Mouse (Mus musculus) left cerebral cortex, postnatal 10 days (tissue): Measurements from ENCODE around the gene Sap18. TPM values are rescaled to one million over a fixed set of nuclear protein-coding genes. Genes with fewer than 3 reads are reported as not detected.
"Not testable (repeated sequence)": the region's sequence is repeated elsewhere in the genome, so short reads cannot be mapped to it uniquely, and the experiment has no call there.

Experiments used
- DNase-seq, 2 experiments: peaks; one replicate each; pipeline ENCODE4 v3.0.0; 2021 to 2022; ENCODE audit warnings: low spot score in 2 of 2, mixed read lengths in 1 of 2; ENCODE audit errors: extremely low spot score in 1 of 2
- intact Hi-C: fragments of 180-260 bp; cut with DNase I; formaldehyde crosslinking; loops from one replicate; pipeline ENCODE4 v1.15.1; 2025
- microRNA-seq: library from miRNA; unstranded; fragments of <30 nt; microRNA quantifications from one replicate; pipeline ENCODE4 v1.2.0, GENCODE M21; 2022
- total RNA-seq, 2 experiments: library from RNA; stranded (reverse); gene quantifications; 2 replicates each; pipeline ENCODE4 v1.2.3; 2021

The Sap18 gene
- total RNA-seq, 2 experiments from 2014 or later: 33.2 to 69.0 TPM

DNA sequence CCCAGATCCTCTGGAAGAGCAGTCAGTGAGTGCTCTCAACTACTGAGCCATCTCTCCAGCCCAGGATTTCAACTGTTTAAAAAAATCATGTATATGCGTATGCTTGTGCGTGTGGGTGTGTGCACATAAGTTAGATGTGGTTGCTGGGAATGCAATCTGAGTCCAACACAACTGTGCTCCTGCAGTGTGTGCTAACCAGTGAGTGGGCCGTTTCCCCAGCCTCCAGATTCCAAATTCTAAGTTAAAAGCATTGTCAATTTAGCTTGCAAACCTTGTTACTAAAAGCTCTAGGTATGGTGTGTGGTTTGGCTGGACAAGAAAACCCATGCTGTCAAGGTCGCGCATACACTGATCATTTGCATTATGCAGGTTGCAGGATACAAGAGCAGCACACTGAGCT lies 13.9 kb downstream of the Sap18 start:
- no peak for DNase-seq
- intact Hi-C loops: no loop called here

DNA sequence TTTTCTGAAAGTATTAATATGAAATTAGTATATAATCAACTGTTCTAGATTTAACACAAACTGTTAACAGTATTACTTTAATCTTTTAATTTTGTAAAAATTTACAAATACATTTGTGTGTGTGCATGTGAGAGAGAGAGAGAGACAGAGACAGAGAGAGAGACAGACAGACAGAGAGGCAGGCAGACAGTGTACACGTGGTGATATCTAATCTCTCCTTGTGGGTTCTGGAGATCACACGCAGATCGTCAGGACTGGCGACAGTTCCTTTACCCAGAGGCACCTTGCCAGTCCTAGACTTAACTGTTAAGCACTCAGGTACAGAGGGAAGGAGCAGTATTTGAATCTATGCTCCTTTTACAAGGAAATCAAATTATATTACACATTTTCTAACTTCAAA lies 22.9 kb downstream of the Sap18 start:
- no peak for DNase-seq
- intact Hi-C loops: no loop called here

DNA sequence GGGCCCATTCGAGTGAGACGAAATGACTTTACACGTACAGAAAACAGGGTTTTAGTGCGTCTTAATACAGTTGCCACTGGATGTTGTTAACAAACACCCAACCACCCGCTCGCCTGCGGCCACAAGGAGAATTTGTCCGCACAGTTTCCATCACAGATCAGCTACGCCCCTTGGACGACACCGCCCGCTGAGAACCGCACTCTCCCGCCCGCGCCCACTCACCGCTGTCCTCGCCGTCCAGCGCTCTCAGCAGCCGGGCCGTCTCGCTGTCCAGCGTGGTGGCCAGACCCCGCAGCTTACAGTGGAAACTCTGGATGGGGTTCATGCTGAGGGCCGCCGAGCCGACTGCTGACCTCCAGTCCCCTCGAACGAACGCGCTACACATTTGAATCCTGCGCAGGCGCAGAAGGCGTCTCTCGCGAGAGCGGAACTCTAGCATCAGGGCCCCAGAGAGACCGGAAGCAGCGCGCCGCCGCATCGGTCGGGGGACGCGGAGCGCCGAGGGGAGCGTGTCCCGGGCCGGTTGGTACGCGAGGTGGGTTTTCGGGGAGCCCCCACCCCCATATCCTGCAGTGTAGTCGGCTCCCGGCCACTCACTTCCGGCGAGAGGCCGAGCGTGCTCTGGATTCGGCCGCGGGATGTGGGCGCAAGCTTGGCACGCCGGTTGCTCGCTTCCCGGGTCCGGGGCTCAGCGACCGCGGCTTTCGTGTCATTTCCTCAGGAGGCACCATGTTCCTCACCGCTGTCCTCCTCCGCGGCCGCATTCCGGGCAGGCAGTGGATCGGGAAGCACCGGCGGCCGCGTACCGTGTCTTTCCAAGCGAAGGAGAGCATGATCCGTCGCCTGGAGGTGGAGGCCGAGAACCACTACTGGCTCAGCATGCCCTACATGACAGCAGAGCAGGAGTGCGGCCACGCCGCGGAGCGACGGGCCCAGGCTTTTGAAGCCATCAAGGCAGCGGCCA lies 28.1 kb downstream of the Sap18 start, which contains the start of the genes Ska3 and Mrpl57:
Gene Ska3 (minus strand): TSS at position 398 of the 964 bp plus-strand sequence.
Gene Mrpl57 (plus strand): TSS at position 447 of the 964 bp plus-strand sequence.
- peak; percentile 89 to 95 for DNase-seq
- intact Hi-C loops: no loop called here

DNA sequence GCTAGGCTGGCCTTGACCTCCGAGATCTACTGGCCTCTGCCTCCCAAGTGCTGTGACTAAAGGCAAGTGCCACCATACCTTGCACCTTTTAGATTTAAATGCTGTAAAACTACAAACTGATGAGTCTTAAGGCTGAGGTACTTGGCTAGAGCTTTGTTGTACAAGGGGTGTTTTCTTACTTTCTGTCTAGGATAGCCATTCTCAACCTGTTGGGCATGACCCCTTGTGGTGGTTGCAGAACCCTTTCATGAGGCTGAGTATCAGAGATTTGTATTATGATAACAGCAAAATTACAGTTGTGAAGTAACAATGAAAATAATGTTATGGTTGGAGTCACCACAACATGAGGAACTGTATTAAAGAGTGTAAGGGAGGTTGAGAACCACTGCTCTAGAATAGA lies 29.3 kb downstream of the Sap18 start:
- DNase-seq: no peak

DNA sequence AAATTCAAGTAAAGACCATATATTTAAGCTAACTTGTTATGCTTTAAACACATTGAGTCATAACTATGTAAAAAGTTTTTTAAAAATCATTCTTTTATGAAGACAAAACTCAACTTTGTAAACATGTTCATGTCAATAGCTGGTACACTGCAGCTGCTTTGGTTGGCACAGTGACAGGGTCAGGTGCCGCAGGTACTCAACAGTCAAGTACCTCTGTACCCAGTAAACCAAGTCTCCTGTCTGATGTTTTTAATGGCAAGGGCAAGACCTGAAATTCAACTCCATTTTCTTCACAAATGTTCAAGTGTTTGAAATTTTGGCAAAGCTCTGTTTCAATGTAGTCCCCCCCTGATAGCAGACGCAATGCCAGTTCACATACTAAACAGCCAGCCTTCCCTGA lies 35.5 kb downstream of the Sap18 start:
- intact Hi-C loops: no loop called here
- no peak for DNase-seq

More for the DNA sequence above, 29.3 kb downstream of the Sap18 start:
- intact Hi-C loops: no loop called here

DNA sequence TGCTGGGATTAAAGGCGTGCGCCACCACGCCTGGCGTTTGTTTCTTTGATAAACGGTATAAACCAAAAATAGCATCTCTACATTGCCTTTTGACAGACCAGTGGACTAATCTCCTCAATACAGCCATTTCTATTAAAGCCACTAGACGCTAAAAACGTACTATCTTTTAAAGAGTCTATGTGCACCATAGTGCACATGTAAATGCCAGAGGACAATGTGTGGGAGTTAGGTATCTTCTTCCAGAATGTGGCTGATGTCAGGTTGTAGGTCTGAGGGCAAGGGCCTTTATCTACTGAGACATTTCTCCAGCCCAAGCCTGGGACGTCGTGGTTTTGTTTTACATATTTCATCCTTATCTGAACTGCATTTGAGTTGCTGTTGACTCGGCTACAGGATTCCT lies 37.2 kb downstream of the Sap18 start:
- DNase-seq: no peak
- intact Hi-C loops: no loop called here

DNA sequence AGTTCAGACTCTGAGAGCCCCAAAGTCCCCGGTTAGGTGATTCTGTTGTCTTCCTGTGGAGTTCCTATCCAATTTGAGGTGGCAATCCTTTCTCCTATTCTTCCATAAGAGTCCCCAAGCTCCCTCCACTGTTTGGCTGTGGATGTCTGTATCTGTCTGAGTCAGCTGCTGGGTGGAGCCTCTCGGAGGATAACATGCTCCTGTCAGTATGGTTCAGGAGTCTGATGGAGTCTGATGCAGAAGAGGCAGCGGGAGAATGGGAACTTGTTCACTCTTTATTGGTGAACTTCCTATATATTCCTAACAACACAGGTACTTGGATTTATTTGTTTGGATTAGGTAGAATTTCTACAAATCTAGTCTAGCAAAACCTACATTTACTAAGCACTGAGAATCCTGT lies 46.6 kb downstream of the Sap18 start:
- DNase-seq: no peak
- intact Hi-C loops: no loop called here

DNA sequence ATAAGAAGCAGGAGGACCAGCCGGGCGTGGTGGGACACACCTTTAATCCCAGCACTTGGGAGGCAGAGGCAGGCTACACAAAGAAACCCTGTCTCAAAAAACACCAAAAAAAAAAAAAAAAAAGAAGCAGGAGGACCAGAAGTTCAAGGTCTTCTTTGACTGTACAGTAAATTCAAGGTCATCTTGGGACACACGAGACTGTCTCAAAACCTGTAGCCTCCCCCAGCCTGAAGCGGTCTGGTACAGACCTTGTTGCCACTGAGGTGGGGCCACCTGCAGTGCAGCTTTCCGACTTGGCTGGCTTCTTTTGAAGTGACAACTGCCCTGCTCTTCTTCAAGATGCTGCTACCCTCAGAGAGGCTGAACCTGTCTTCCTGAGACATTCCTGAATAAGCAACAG lies 50.1 kb downstream of the Sap18 start:
- intact Hi-C loops, DNase-seq: not testable (repeated sequence)

DNA sequence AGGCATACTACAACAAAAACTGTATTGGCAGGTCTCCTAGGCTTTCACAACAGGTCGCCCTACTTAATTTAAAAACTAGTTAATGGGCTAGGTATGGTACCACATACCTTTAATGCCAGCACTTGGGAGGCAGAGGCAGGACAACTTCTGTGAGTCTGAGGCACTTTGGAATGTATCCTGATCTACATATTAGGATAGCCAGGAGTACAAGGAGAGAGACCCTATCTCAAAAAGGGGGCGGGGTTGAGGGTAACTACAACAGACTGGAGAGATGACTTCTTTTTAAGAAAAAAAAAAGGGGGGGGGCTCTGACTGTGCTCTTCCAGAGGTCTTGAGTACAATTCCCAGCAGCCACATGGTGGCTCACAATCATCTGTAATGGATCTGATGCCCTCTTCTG lies 50.7 kb downstream of the Sap18 start:
- no peak for DNase-seq
- intact Hi-C loops: no loop called here

DNA sequence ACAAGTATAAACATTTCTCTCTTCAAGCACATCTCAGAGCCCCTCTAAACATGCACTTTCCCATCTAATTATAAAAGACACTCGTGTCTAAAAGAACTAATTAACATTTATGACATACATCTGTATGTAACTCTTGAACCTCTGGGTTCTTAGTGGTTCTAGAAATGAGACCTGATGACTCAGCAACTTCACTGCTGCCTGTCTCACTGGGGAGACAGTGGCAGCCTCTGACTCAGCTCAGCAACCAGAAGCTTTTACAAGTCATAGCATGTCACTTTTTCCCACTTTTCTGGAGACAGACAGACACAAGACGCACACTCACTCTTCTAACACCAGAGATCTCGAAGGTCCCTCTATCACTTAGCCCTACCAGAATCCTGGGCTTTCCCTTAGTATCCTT lies 52.4 kb downstream of the Sap18 start:
- DNase-seq: no peak
- intact Hi-C loops: no loop called here

DNA sequence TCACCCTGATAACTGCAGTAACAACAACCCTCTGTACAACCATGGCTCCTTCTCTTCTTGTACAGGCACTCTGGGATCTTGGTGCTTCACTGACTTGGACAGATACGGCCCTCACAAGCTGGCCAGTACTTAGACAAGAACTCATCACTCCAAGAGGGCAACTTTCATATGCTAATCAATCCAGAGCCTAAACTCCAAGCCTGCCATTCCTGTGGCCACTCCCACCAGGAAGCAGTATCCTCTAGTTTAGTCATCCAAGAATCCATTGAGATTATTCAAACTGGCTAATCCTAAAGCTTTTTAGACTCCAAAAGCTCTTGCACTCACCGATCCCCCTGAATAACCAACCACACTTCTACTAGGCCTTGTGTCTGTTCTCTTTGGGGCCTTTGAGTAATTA lies 55.0 kb downstream of the Sap18 start:
- DNase-seq: no peak
- intact Hi-C loops: no loop called here

DNA sequence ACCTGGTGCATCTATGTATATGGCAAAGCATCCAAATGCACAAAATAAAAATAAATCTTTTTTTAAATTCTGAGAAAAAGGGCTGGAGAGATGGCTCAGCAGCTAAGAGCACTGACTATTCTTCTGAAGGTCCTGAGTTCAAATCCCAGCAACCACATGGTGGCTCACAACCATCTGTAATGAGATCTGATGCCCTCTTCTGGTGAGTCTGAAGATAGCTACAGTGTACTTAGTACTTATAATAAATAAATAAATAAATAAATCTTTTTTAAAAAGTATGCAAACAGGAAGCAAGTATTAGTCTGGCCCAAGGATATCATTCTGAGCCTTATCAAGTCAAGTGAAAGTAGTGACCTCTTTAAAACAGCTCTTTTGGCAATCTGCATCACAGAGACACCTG lies 58.1 kb downstream of the Sap18 start:
- intact Hi-C loops: not testable (repeated sequence)

More for the DNA sequence above, 58.1 kb downstream of the Sap18 start:
- not testable (repeated sequence) for DNase-seq

Small RNAs within 50 kb of the gene (microRNA-seq; reads per million reads assigned to microRNA genes)
- gene Mir3077: 2.0 reads per million

Other genes with a start within 250 kb of the Sap18 start
- 10 to 100 TPM; 35.7 to 36.3 TPM for gene Eef1akmt1, start 226.6 kb upstream of the Sap18 start, total RNA-seq
- gene Xpo4, start 132.8 kb upstream of the Sap18 start, total RNA-seq: 10 to 100 TPM; 14.8 to 15.2 TPM
- under 1 TPM in 1 of 2 experiments, not detected in 1; 0.65 TPM for gene Gm49361, start 52.1 kb upstream of the Sap18 start, total RNA-seq
- 10 to 100 TPM in 1 of 2 experiments, 1 to 10 TPM in 1; 9.6 to 14.4 TPM for gene Lats2, start 39.8 kb upstream of the Sap18 start, total RNA-seq
- 1 to 10 TPM; 1.8 to 2.1 TPM for gene Ska3, start 28.0 kb downstream of the Sap18 start, total RNA-seq
- gene Mrpl57, start 28.1 kb downstream of the Sap18 start, total RNA-seq: 10 to 100 TPM; 80.9 to 86.9 TPM
- 10 to 100 TPM; 28.3 to 30.3 TPM for gene Zdhhc20, start 92.1 kb downstream of the Sap18 start, total RNA-seq
- 10 to 100 TPM; 34.5 to 35.4 TPM for gene Micu2, start 201.1 kb downstream of the Sap18 start, total RNA-seq